Mouse (Mus musculus): ENCODE results near the gene Slc39a13.

- TF ChIP-seq POLR2A (IDR thresholded peaks at IDR 0.05; ENCODE audit: borderline replicate concordance, extremely low read depth, low read depth, low read length): no peak
- TF ChIP-seq CTCF (IDR thresholded peaks at IDR 0.05; ENCODE audit: insufficient read depth, low read length): no peak
These were observed 34.8 kb downstream of the Slc39a13 start, which contains the start of gene Rapsn for GRCm38 (mm10) chr2:91035385-91035784.

All from lung, adult 2 months (tissue).